Mouse (Mus musculus) MEL (cell line): ENCODE results near the gene Atp8b2. TPM values are rescaled to one million over a fixed set of nuclear protein-coding genes. Genes with fewer than 3 reads are reported as not detected.
A peak's percentile ranks its signal among the peaks of the same experiment; 100 is the strongest.

Experiments used
- DNase-seq: peaks from one replicate; pipeline ENCODE4 v3.0.0; 2011; ENCODE audit warnings: low read depth, low spot score
- H3K27ac ChIP-seq: 2 replicates; pipeline ENCODE4 v1.5.1; 2012; ENCODE audit warnings: low read depth, mild to moderate bottlenecking, control low read depth, low read length, moderate library complexity; ENCODE audit not compliant: control insufficient read depth
- H3K27me3 ChIP-seq, 2 experiments: fragments of 150-350 bp in 1 of 2; sonication (generic) in 1 of 2; 2 replicates each; pipeline ENCODE4 v1.6.1; 2012; ENCODE audit warnings: low read length in 2 of 2, mild to moderate bottlenecking in 2 of 2, improper control_type of control experiment in 1 of 2, moderate library complexity in 1 of 2; ENCODE audit not compliant: insufficient read depth in 2 of 2, control insufficient read depth in 1 of 2
- H3K36me3 ChIP-seq, 2 experiments: 2 replicates each; pipeline ENCODE4 v1.6.1; 2012 to 2014; ENCODE audit warnings: low read length in 2 of 2, improper control_type of control experiment in 1 of 2, inconsistent platforms in 1 of 2, mild to moderate bottlenecking in 1 of 2; ENCODE audit not compliant: insufficient read depth in 2 of 2, control insufficient read depth in 1 of 2
- H3K4me1 ChIP-seq, 2 experiments: fragments of 150-350 bp in 1 of 2; sonication (generic) in 1 of 2; 2 replicates each; pipeline ENCODE4 v1.6.1; 2012; ENCODE audit warnings: low read length in 2 of 2, improper control_type of control experiment in 1 of 2, mild to moderate bottlenecking in 1 of 2; ENCODE audit not compliant: insufficient read depth in 2 of 2, control insufficient read depth in 1 of 2
- H3K4me3 ChIP-seq, 2 experiments: fragments of 150-350 bp in 1 of 2; sonication (generic) in 1 of 2; 2 replicates each; pipeline ENCODE4 v1.5.1; 2012; ENCODE audit warnings: low read depth in 2 of 2, low read length in 2 of 2, mild to moderate bottlenecking in 2 of 2, moderate library complexity in 2 of 2, control low read depth in 1 of 2, improper control_type of control experiment in 1 of 2; ENCODE audit not compliant: control insufficient read depth in 1 of 2, insufficient read depth in 1 of 2
- H3K79me2 ChIP-seq: 2 replicates; pipeline ENCODE4 v1.6.1; 2012; ENCODE audit warnings: mild to moderate bottlenecking, low read length, moderate library complexity; ENCODE audit not compliant: control insufficient read depth, poor library complexity, insufficient read depth
- H3K9ac ChIP-seq: 2 replicates; pipeline ENCODE4 v1.6.1; 2012; ENCODE audit warnings: low read depth, mild to moderate bottlenecking, control low read depth, low read length, moderate library complexity; ENCODE audit not compliant: control insufficient read depth, poor library complexity, severe bottlenecking
- H3K9me3 ChIP-seq: fragments of 150-350 bp; sonication (generic); replicated peaks from 2 replicates; pipeline ENCODE4 v1.6.1; 2012; ENCODE audit warnings: mild to moderate bottlenecking, low read length, improper control_type of control experiment, moderate library complexity; ENCODE audit not compliant: insufficient read depth
- CTCF ChIP-seq, 3 experiments: IDR thresholded peaks in 2 of 3; conservative IDR thresholded peaks in 1 of 3; 2 replicates each; pipeline ENCODE4 v1.5.1; 2011 to 2012; ENCODE audit warnings: low read length in 3 of 3, low read depth in 2 of 3, mild to moderate bottlenecking in 2 of 3, improper control_type of control experiment in 1 of 3, inconsistent platforms in 1 of 3, mixed read lengths in 1 of 3, moderate library complexity in 1 of 3; ENCODE audit not compliant: control insufficient read depth in 1 of 3, insufficient read depth in 1 of 3, poor library complexity in 1 of 3, severe bottlenecking in 1 of 3
- EP300 ChIP-seq, 2 experiments: IDR thresholded peaks; 2 replicates each; pipeline ENCODE4 v1.6.1; 2011; ENCODE audit warnings: improper control_type of control experiment in 2 of 2, low read length in 2 of 2, low read depth in 1 of 2, mild to moderate bottlenecking in 1 of 2
- ETS1 ChIP-seq: IDR thresholded peaks from 2 replicates; pipeline ENCODE4 v1.6.1; 2012; ENCODE audit warnings: low read depth, mild to moderate bottlenecking, inconsistent platforms, low read length, improper control_type of control experiment, moderate library complexity
- GATA1 ChIP-seq: IDR thresholded peaks from 2 replicates; pipeline ENCODE4 v1.6.1; 2011; ENCODE audit warnings: low read depth, low read length, improper control_type of control experiment
- HCFC1 ChIP-seq: IDR thresholded peaks from 2 replicates; pipeline ENCODE4 v1.6.1; 2012; ENCODE audit warnings: low read depth, mild to moderate bottlenecking, inconsistent platforms, low read length, improper control_type of control experiment, moderate library complexity
- KAT2A ChIP-seq: conservative IDR thresholded peaks from 2 replicates; pipeline ENCODE4 v1.6.1; 2012; ENCODE audit warnings: low read depth, low read length, improper control_type of control experiment, inconsistent platforms
- MAX ChIP-seq: IDR thresholded peaks from 2 replicates; pipeline ENCODE4 v1.6.1; 2011; ENCODE audit warnings: low read length, improper control_type of control experiment
- MYB ChIP-seq: IDR thresholded peaks from 2 replicates; pipeline ENCODE4 v1.6.1; 2011; ENCODE audit warnings: mild to moderate bottlenecking, low read depth, low read length, improper control_type of control experiment
- MYC ChIP-seq: IDR thresholded peaks from 2 replicates; pipeline ENCODE4 v1.6.1; 2011; ENCODE audit warnings: low read depth, mild to moderate bottlenecking, low read length, improper control_type of control experiment, moderate library complexity
- NELFE ChIP-seq: IDR thresholded peaks from 2 replicates; pipeline ENCODE4 v1.6.1; 2011; ENCODE audit warnings: low read depth, low read length, improper control_type of control experiment
- RCOR1 ChIP-seq: IDR thresholded peaks from 2 replicates; pipeline ENCODE4 v1.6.1; 2012; ENCODE audit warnings: low read depth, mild to moderate bottlenecking, inconsistent platforms, low read length, improper control_type of control experiment
- SMC3 ChIP-seq: IDR thresholded peaks from 2 replicates; pipeline ENCODE4 v1.6.1; 2011; ENCODE audit warnings: low read depth, low read length, improper control_type of control experiment
- TBP ChIP-seq: IDR thresholded peaks from 2 replicates; pipeline ENCODE4 v1.8.0; 2011; ENCODE audit warnings: low read depth, low read length, improper control_type of control experiment
- USF1 ChIP-seq: IDR thresholded peaks from 2 replicates; pipeline ENCODE4 v1.6.1; 2014; ENCODE audit warnings: low read depth, mild to moderate bottlenecking, inconsistent platforms, low read length, improper control_type of control experiment, moderate library complexity
- polyA plus RNA-seq, 2 experiments: library from polyadenylated mRNA; stranded (reverse) in 1 of 2; unstranded in 1 of 2; fragments of >175 nt in 1 of 2; fragments of >200 nt in 1 of 2; gene quantifications; 2 replicates each; pipeline versions ENCODE4 v1.2.1 to v1.2.4; 2012; ENCODE audit warnings: low replicate concordance in 2 of 2, low read depth in 1 of 2; ENCODE audit not compliant: insufficient read length in 2 of 2, insufficient read depth in 1 of 2, missing spikeins in 1 of 2
- total RNA-seq: library from RNA; depleted of rRNA; stranded (reverse); fragments of 300-350 nt; gene quantifications from 2 replicates; pipeline ENCODE4 v1.2.3, GENCODE M21; 2012

The Atp8b2 gene
- total and polyA plus RNA-seq, 3 experiments, result 27.1 to 44.7 TPM; not detected in 1

GRCm38 (mm10) chr3:89982426-89982825, 19.1 kb upstream of the Atp8b2 start:
- peaks cover 0 to 5% of the 10 kb centered on the region in 2 experiments; a peak in 1 of 4 replicates for H3K27me3 ChIP-seq
- H3K36me3 ChIP-seq, result no peaks in the 10 kb centered on the region
- H3K9me3 ChIP-seq, result no peaks in the 10 kb centered on the region

GRCm38 (mm10) chr3:89976859-89977258, 13.6 kb upstream of the Atp8b2 start:
- TF ChIP-seq MYB, result no peak
- peak; percentile 70 for TF ChIP-seq TBP
- TF ChIP-seq ETS1, result no peak
- H3K4me3 ChIP-seq, result no peak overlapping the region
- DNase-seq, result peak; percentile 64

More at GRCm38 (mm10) chr3:89982426-89982825, 19.1 kb upstream of the Atp8b2 start:
- no peak overlapping the region for H3K4me3 ChIP-seq
- H3K79me2 ChIP-seq, result no peaks in the 10 kb centered on the region
- no peak overlapping the region for H3K27ac ChIP-seq
- H3K4me1 ChIP-seq, result no peaks in the 10 kb centered on the region
- DNase-seq, result no peak
- TF ChIP-seq KAT2A (no peak), MYC (0 out of 2 replicates have a peak, but pooled peaks have one; percentile 31), NELFE (no peak), CTCF (IDR thresholded peaks at IDR 0.05 in 2 of 3, conservative IDR thresholded peaks at IDR 0.05 in 1 of 3; ENCODE audit: control insufficient read depth in 1 of 3, insufficient read depth in 1 of 3, low read depth in 2 of 3, low read length in 3 of 3, poor library complexity in 1 of 3, severe bottlenecking in 1 of 3) (peak in 1 of 3 experiments; percentile 25; a peak in 2 of 6 replicates), EP300 (IDR thresholded peaks at IDR 0.05; ENCODE audit: low read depth in 1 of 2, low read length in 2 of 2) (no peak), SMC3 (0 out of 2 replicates have a peak, but pooled peaks have one; percentile 10)
- H3K9ac ChIP-seq, result no peak overlapping the region

DNA sequence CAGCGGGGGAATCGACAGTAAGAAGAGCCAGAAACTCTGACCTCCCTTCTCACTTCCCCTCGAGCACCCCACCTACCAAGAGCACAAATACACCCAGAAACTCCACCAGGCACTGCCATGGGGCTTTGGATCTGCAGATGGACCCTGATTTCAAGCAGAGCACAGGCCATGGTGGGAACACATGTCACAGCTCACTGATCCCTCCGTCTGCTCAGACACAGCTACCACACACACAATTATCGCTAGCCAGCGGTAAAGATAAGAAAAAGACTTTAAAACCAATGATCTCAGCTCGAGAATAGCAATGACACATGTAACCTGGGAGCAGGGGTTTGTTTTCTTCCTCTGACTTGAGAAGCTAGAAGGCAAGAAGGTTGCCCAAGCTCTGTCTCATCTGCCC, 5.2 kb upstream of the Atp8b2 start:
- H3K4me1 ChIP-seq, result peaks cover 0 to 18% of the 10 kb centered on the region in 2 experiments; a peak in 3 of 4 replicates
- peak; percentile 90 for TF ChIP-seq GATA1
- TF ChIP-seq EP300 (IDR thresholded peaks at IDR 0.05; ENCODE audit: low read depth in 1 of 2, low read length in 2 of 2), result peak in 1 of 2 experiments; percentile 41; a peak in 2 of 4 replicates
- peak; percentile 53; the same call in 1 of the 2 replicates for TF ChIP-seq RCOR1
- no peak for TF ChIP-seq TBP
- no peak for TF ChIP-seq USF1
- peak; percentile 64; the same call in 1 of the 2 replicates for TF ChIP-seq MAX
- 0 out of 2 replicates have a peak, but pooled peaks have one; percentile 21 for TF ChIP-seq HCFC1
- no peaks in the 10 kb centered on the region for H3K9me3 ChIP-seq
- DNase-seq, result peak; percentile 59
- no peaks in the 10 kb centered on the region for H3K27me3 ChIP-seq
- no peak overlapping the region for H3K27ac ChIP-seq
- peak overlapping the region; percentile 21; the same call in 1 of the 2 replicates for H3K9ac ChIP-seq
- H3K4me3 ChIP-seq, result no peak overlapping the region
- H3K36me3 ChIP-seq, result peaks cover 0 to 6% of the 10 kb centered on the region in 2 experiments; a peak in 1 of 4 replicates
- H3K79me2 ChIP-seq, result peaks cover 4% of the 10 kb centered on the region

More at GRCm38 (mm10) chr3:89976859-89977258, 13.6 kb upstream of the Atp8b2 start:
- no peak overlapping the region for H3K27ac ChIP-seq
- no peaks in the 10 kb centered on the region; a peak in 1 of 4 replicates for H3K4me1 ChIP-seq
- H3K9ac ChIP-seq, result no peak overlapping the region
- peaks cover 0 to 3% of the 10 kb centered on the region in 2 experiments; a peak in 1 of 4 replicates for H3K36me3 ChIP-seq
- no peaks in the 10 kb centered on the region for H3K79me2 ChIP-seq
- no peaks in the 10 kb centered on the region for H3K9me3 ChIP-seq
- H3K27me3 ChIP-seq, result peaks cover 0 to 5% of the 10 kb centered on the region in 2 experiments; a peak in 1 of 4 replicates
